Mouse (Mus musculus) CH12.LX (cell line): ENCODE measurements around the gene Gm20388.

Experiments
- MYC ChIP-seq: IDR thresholded peaks from 2 replicates; pipeline ENCODE4 v1.6.1; 2011; ENCODE audit warnings: low read depth, mild to moderate bottlenecking, improper control_type of control experiment, low read length
- POLR2AphosphoS2 ChIP-seq: IDR thresholded peaks from 2 replicates; pipeline ENCODE4 v1.6.1; 2011; ENCODE audit warnings: low read depth, low read length, improper control_type of control experiment

GRCm38 (mm10) chr8:120488636-120489131 lies 578.0 kb downstream of the Gm20388 start:
- no peak for TF ChIP-seq POLR2AphosphoS2
- no peak for TF ChIP-seq MYC
